Mouse (Mus musculus) liver, embryonic 12.5 days (tissue): ENCODE measurements around the gene Cd44. TPM values are rescaled to one million over a fixed set of nuclear protein-coding genes. Genes with fewer than 3 reads are reported as not detected.

Experiments
- ATAC-seq: fragments of 200-750 bp; cut with Nextera tagmentation; 2 replicates; pipeline ENCODE4 v1.8.0; 2017; ENCODE audit warnings: moderate number of reproducible peaks, mild to moderate bottlenecking, moderate library complexity
- H3K27ac ChIP-seq: fragments of 300-500 bp; sonication (generic); 2 replicates; pipeline ENCODE4 v1.5.1; 2016; ENCODE audit warnings: mild to moderate bottlenecking
- H3K27me3 ChIP-seq: fragments of 300-500 bp; sonication (generic); replicated peaks from 2 replicates; pipeline ENCODE4 v1.6.1; 2016; ENCODE audit warnings: mild to moderate bottlenecking, moderate library complexity
- H3K36me3 ChIP-seq: fragments of 300-500 bp; sonication (generic); 2 replicates; pipeline ENCODE4 v1.6.1; 2016; ENCODE audit warnings: mild to moderate bottlenecking, moderate library complexity
- H3K4me1 ChIP-seq: fragments of 300-500 bp; sonication (generic); 2 replicates; pipeline ENCODE4 v1.6.1; 2016
- H3K4me2 ChIP-seq: fragments of 300-500 bp; sonication (generic); 2 replicates; pipeline ENCODE4 v1.6.1; 2016; ENCODE audit warnings: mild to moderate bottlenecking, moderate library complexity
- H3K4me3 ChIP-seq: fragments of 300-500 bp; sonication (generic); 2 replicates; pipeline ENCODE4 v1.5.1; 2016; ENCODE audit warnings: mild to moderate bottlenecking, moderate library complexity
- H3K9ac ChIP-seq: fragments of 300-500 bp; sonication (generic); 2 replicates; pipeline ENCODE4 v1.6.1; 2016; ENCODE audit warnings: mild to moderate bottlenecking, moderate library complexity
- H3K9me3 ChIP-seq: fragments of 300-500 bp; sonication (generic); replicated peaks from 2 replicates; pipeline ENCODE4 v1.6.1; 2016; ENCODE audit warnings: mild to moderate bottlenecking, moderate library complexity
- WGBS: fragments of 180-500 bp; shearing (Covaris S2); methylation state at CpG from one replicate; pipeline ENCODE4 v1.1.7; 2016; ENCODE audit not compliant: insufficient replicate concordance; 5-methylcytosine and 5-hydroxymethylcytosine counted together
- polyA plus RNA-seq: library from polyadenylated mRNA; unstranded; fragments of >200 nt; fragmentation: Nextera tagmentation; extraction: Ambion mirVana; gene quantifications from 2 replicates; pipeline ENCODE4 v1.2.1, GENCODE M21; 2016

Gene Cd44
- 17.8 and 18.6 TPM in 2 replicates for polyA plus RNA-seq

GRCm38 (mm10) chr2:102900875-102901827, at the start of gene Cd44:
Gene Cd44, minus strand, starts transcription at chr2:102901665.
- Histone ChIP-seq H3K9me3 (no peaks in the 10 kb centered on the region), H3K9ac (peak within 1 kb of the TSS; percentile 75)
- WGBS = under 1% methylated on average over 29 of the region's 29 CpGs

GRCm38 (mm10) chr2:102948481-102948857, 47.0 kb upstream of the Cd44 start:
- no peak overlapping the region for H3K27ac ChIP-seq
- no peaks in the 10 kb centered on the region for H3K9me3 ChIP-seq
- WGBS = 17% methylated on average over 4 of the region's 4 CpGs
- H3K27me3 ChIP-seq = no peaks in the 10 kb centered on the region
- H3K4me3 ChIP-seq = no peak overlapping the region
- no peak overlapping the region for H3K4me2 ChIP-seq
- H3K4me1 ChIP-seq = no peaks in the 10 kb centered on the region
- no peak for ATAC-seq
- H3K9ac ChIP-seq = no peak overlapping the region
- no peaks in the 10 kb centered on the region for H3K36me3 ChIP-seq

More at GRCm38 (mm10) chr2:102900875-102901827, at the start of gene Cd44:
- Histone ChIP-seq H3K27me3 (peaks cover 5% of the 10 kb centered on the region; the same call in 1 of the 2 replicates), H3K4me3 (peak within 1 kb of the TSS; percentile 69), H3K4me1 (peaks cover 54% of the 10 kb centered on the region), H3K4me2 (peak within 1 kb of the TSS; percentile 88), H3K36me3 (no peaks in the 10 kb centered on the region), H3K27ac (peak within 1 kb of the TSS; percentile 82)
- peak; percentile 84 for ATAC-seq

- no peaks in the 10 kb centered on the region for H3K36me3 ChIP-seq
- no peak overlapping the region for H3K9ac ChIP-seq
- H3K9me3 ChIP-seq = no peaks in the 10 kb centered on the region
- no peak overlapping the region for H3K4me3 ChIP-seq
- ATAC-seq = no peak
- no peak overlapping the region for H3K27ac ChIP-seq
- H3K4me2 ChIP-seq = no peak overlapping the region
- 66% methylated on average over 5 of the region's 5 CpGs for WGBS
- H3K4me1 ChIP-seq = no peaks in the 10 kb centered on the region
- H3K27me3 ChIP-seq = no peaks in the 10 kb centered on the region
Measured at GRCm38 (mm10) chr2:102947846-102948480, 46.5 kb upstream of the Cd44 start.

- H3K36me3 ChIP-seq = no peaks in the 10 kb centered on the region
- no peaks in the 10 kb centered on the region; the same call in 1 of the 2 replicates for H3K27me3 ChIP-seq
- H3K9ac ChIP-seq = no peak overlapping the region
- no peak overlapping the region for H3K4me3 ChIP-seq
- H3K27ac ChIP-seq = no peak overlapping the region
- H3K4me1 ChIP-seq = no peaks in the 10 kb centered on the region
- H3K4me2 ChIP-seq = no peak overlapping the region
- WGBS = 28% methylated on average over 1 of the region's 1 CpGs
- no peak for ATAC-seq
- no peaks in the 10 kb centered on the region for H3K9me3 ChIP-seq
Measured at GRCm38 (mm10) chr2:102945111-102945510, 43.6 kb upstream of the Cd44 start.

- H3K4me3 ChIP-seq = no peak overlapping the region
- H3K27me3 ChIP-seq = no peaks in the 10 kb centered on the region; the same call in 1 of the 2 replicates
- no peak overlapping the region for H3K4me2 ChIP-seq
- H3K36me3 ChIP-seq = no peaks in the 10 kb centered on the region
- ATAC-seq = no peak
- WGBS = 65% methylated on average over 7 of the region's 7 CpGs
- H3K9ac ChIP-seq = no peak overlapping the region
- no peaks in the 10 kb centered on the region for H3K9me3 ChIP-seq
- no peak overlapping the region for H3K27ac ChIP-seq
- no peaks in the 10 kb centered on the region for H3K4me1 ChIP-seq
Measured at GRCm38 (mm10) chr2:102944415-102945012, 43.0 kb upstream of the Cd44 start.

GRCm38 (mm10) chr2:102943983-102944382, 42.5 kb upstream of the Cd44 start:
- no peaks in the 10 kb centered on the region for H3K9me3 ChIP-seq
- H3K9ac ChIP-seq = no peak overlapping the region
- no peaks in the 10 kb centered on the region for H3K4me1 ChIP-seq
- no peak overlapping the region for H3K27ac ChIP-seq
- H3K36me3 ChIP-seq = no peaks in the 10 kb centered on the region
- H3K4me3 ChIP-seq = no peak overlapping the region
- 30% methylated on average over 6 of the region's 6 CpGs for WGBS
- no peak for ATAC-seq
- no peaks in the 10 kb centered on the region; the same call in 1 of the 2 replicates for H3K27me3 ChIP-seq
- H3K4me2 ChIP-seq = no peak overlapping the region

- Histone ChIP-seq H3K4me3 (no peak overlapping the region), H3K27ac (no peak overlapping the region), H3K36me3 (no peaks in the 10 kb centered on the region), H3K4me2 (no peak overlapping the region), H3K9me3 (no peaks in the 10 kb centered on the region), H3K27me3 (no peaks in the 10 kb centered on the region; the same call in 1 of the 2 replicates), H3K4me1 (no peaks in the 10 kb centered on the region), H3K9ac (no peak overlapping the region)
- WGBS = 72% methylated on average over 3 of the region's 3 CpGs
- ATAC-seq = no peak
Measured at GRCm38 (mm10) chr2:102942782-102943080, 41.3 kb upstream of the Cd44 start.

- ATAC-seq = no peak
- no peaks in the 10 kb centered on the region for H3K4me1 ChIP-seq
- 72% methylated on average over 10 of the region's 10 CpGs for WGBS
- H3K4me3 ChIP-seq = no peak overlapping the region
- H3K9me3 ChIP-seq = no peaks in the 10 kb centered on the region
- no peaks in the 10 kb centered on the region; the same call in 1 of the 2 replicates for H3K27me3 ChIP-seq
- no peak overlapping the region for H3K27ac ChIP-seq
- H3K4me2 ChIP-seq = no peak overlapping the region
- no peaks in the 10 kb centered on the region for H3K36me3 ChIP-seq
- H3K9ac ChIP-seq = no peak overlapping the region
Measured at GRCm38 (mm10) chr2:102941937-102942781, 40.7 kb upstream of the Cd44 start.

- Histone ChIP-seq H3K4me2 (no peak overlapping the region), H3K4me3 (no peak overlapping the region), H3K9ac (no peak overlapping the region), H3K9me3 (no peaks in the 10 kb centered on the region), H3K27me3 (no peaks in the 10 kb centered on the region; the same call in 1 of the 2 replicates), H3K4me1 (no peaks in the 10 kb centered on the region), H3K36me3 (no peaks in the 10 kb centered on the region), H3K27ac (no peak overlapping the region)
- WGBS = 48% methylated on average over 8 of the region's 8 CpGs
- ATAC-seq = no peak
Measured at GRCm38 (mm10) chr2:102940813-102941361, 39.4 kb upstream of the Cd44 start.

- 71% methylated on average over 8 of the region's 8 CpGs for WGBS
- no peaks in the 10 kb centered on the region for H3K9me3 ChIP-seq
- H3K36me3 ChIP-seq = no peaks in the 10 kb centered on the region
- no peak overlapping the region for H3K4me2 ChIP-seq
- H3K9ac ChIP-seq = no peak overlapping the region
- no peaks in the 10 kb centered on the region; the same call in 1 of the 2 replicates for H3K27me3 ChIP-seq
- ATAC-seq = no peak
- no peak overlapping the region for H3K4me3 ChIP-seq
- no peaks in the 10 kb centered on the region for H3K4me1 ChIP-seq
- no peak overlapping the region for H3K27ac ChIP-seq
Measured at GRCm38 (mm10) chr2:102940158-102940557, 38.7 kb upstream of the Cd44 start.

- Histone ChIP-seq H3K9me3 (no peaks in the 10 kb centered on the region), H3K4me1 (no peaks in the 10 kb centered on the region), H3K9ac (no peak overlapping the region), H3K4me3 (no peak overlapping the region), H3K36me3 (no peaks in the 10 kb centered on the region), H3K27me3 (no peaks in the 10 kb centered on the region), H3K27ac (no peak overlapping the region), H3K4me2 (no peak overlapping the region)
- ATAC-seq = no peak
- WGBS = 60% methylated on average over 3 of the region's 3 CpGs
Measured at GRCm38 (mm10) chr2:102936886-102937285, 35.4 kb upstream of the Cd44 start.
